Mouse (Mus musculus) G1E (cell line): Measurements from ENCODE around the gene Gprc5b.

Experiments used
- CTCF ChIP-seq: IDR thresholded peaks from 2 replicates; pipeline ENCODE4 v1.5.1; 2012; ENCODE audit warnings: low read depth, low read length, inconsistent platforms, mixed read lengths
- GATA1 ChIP-seq: IDR thresholded peaks from 2 replicates; pipeline ENCODE4 v1.6.1; 2012; ENCODE audit warnings: borderline replicate concordance, low read length, inconsistent platforms, mixed read lengths
- GATA2 ChIP-seq: IDR thresholded peaks from 2 replicates; pipeline ENCODE4 v1.6.1; 2012; ENCODE audit warnings: low read depth, low read length, inconsistent platforms, borderline replicate concordance
- POLR2AphosphoS5 ChIP-seq: IDR thresholded peaks from 2 replicates; pipeline ENCODE4 v1.6.1; 2012; ENCODE audit warnings: low read depth, low read length, inconsistent platforms; ENCODE audit not compliant: insufficient replicate concordance
- TAL1 ChIP-seq: conservative IDR thresholded peaks from 2 replicates; pipeline ENCODE4 v1.6.1; 2012; ENCODE audit warnings: low read depth, low read length, inconsistent platforms, mixed read lengths

DNA sequence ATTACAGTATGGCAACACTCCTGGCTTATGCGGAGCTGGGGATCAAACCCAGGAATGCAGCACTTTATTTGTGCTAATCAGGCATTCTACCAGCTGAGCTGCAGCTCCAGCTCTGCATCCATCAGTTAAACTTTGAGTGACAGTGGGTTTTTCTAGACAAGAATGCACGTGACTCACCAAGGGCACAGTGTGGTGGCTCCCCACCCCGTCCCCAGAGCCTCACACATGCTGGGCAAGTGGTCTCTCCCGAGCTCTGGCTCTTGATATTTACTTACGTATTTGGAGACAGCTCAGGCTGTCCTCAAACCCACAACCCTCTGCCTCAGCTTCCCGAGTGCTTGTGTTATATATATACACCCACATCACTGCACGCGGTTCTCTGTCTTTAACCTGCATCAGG lies 66.1 kb downstream of the Gprc5b start:
- TF ChIP-seq CTCF = no peak
- TF ChIP-seq GATA1 = no peak
- no peak for TF ChIP-seq POLR2AphosphoS5
- TF ChIP-seq GATA2 = no peak
- no peak for TF ChIP-seq TAL1
